Comparison of ENCODE assay signal across 13 mouse cellular contexts in genomic region chr10:117570091-117570970, GRCm38 (mm10). TPM values are rescaled to one million over a fixed set of nuclear protein-coding genes. Genes with fewer than 3 reads are reported as not detected.
A peak's percentile ranks its signal among the peaks of the same experiment; 100 is the strongest.
DNase-seq lines count a peak whose midpoint lies in the region; ATAC-seq and TF ChIP-seq lines count a peak whose summit lies in the region.
"Had no signal": no experiment of that assay in that cellular context is flagged by ENCODE, and none has a peak within 500 bp of the region (broad histone marks: within the 10 kb centered on the region; RNA-seq: fewer than 3 reads in every experiment).

No protein-coding gene starts in this region.

- H3K27me3 ChIP-seq in heart, embryonic 14.5 days (ENCODE audit: control insufficient read depth, insufficient read depth, low read length), result peaks cover 35% of the 10 kb centered on the region
- H3K27me3 ChIP-seq in stomach, embryonic 14.5 days (ENCODE audit: control insufficient read depth, insufficient read depth, low read length), result 0 out of 2 replicates have a peak, but pooled peaks cover 6% of the 10 kb centered on the region
- no peaks in the 10 kb centered on the region for H3K27me3 ChIP-seq in stomach, postnatal 0 days (ENCODE audit: control insufficient read depth, insufficient read depth, low read length)
- no peaks in the 10 kb centered on the region for H3K27me3 ChIP-seq in limb, embryonic 14.5 days (ENCODE audit: control insufficient read depth, insufficient read depth, low read length)

- H3K27ac ChIP-seq in heart, embryonic 14.5 days (replicated peaks in 1 of 2; ENCODE audit: control insufficient read depth in 1 of 2, insufficient read depth in 1 of 2, low read depth in 2 of 2, low read length in 2 of 2), result no peak overlapping the region
- H3K27ac ChIP-seq in stomach, embryonic 14.5 days (ENCODE audit: low read length), result no peak overlapping the region
- H3K27ac ChIP-seq in stomach, postnatal 0 days (replicated peaks), result no peak overlapping the region
- no peak overlapping the region for H3K27ac ChIP-seq in limb, embryonic 14.5 days (replicated peaks; ENCODE audit: low read depth, low read length)
- H3K27ac ChIP-seq: liver, embryonic 13.5 days had no signal

- no peak overlapping the region for H3K9ac ChIP-seq in heart, embryonic 14.5 days (ENCODE audit: low read length)
- no peak overlapping the region for H3K9ac ChIP-seq in stomach, embryonic 14.5 days (replicated peaks; ENCODE audit: low read depth, low read length)
- H3K9ac ChIP-seq in stomach, postnatal 0 days (ENCODE audit: low read length), result no peak overlapping the region
- H3K9ac ChIP-seq in limb, embryonic 14.5 days (ENCODE audit: low read depth, low read length, severe bottlenecking), result no peak overlapping the region
- H3K9ac ChIP-seq: liver, embryonic 13.5 days had no signal

- DNase-seq in heart, adult 9 months (ENCODE audit: low spot score in 2 of 2), result no peak
- DNase-seq in stomach, postnatal 0 days (ENCODE audit: low spot score), result no peak
- DNase-seq in limb, embryonic 14.5 days (ENCODE audit: low spot score), result no peak
- DNase-seq in thymus, postnatal 4 days, result no peak
- DNase-seq in frontal cortex, postnatal 36 days (ENCODE audit: low spot score in 2 of 2), result no peak
- DNase-seq: cerebellum, adult 9-10 months; gastrocnemius, postnatal 14 days; heart, postnatal 4 days; liver, embryonic 13.5 days; thymus, postnatal 36 days had no signal

- no peaks in the 10 kb centered on the region for H3K36me3 ChIP-seq in heart, embryonic 14.5 days (ENCODE audit: control insufficient read depth, insufficient read depth, low read length)
- H3K36me3 ChIP-seq in stomach, embryonic 14.5 days (ENCODE audit: control insufficient read depth, insufficient read depth, low read length), result no peaks in the 10 kb centered on the region
- H3K36me3 ChIP-seq in stomach, postnatal 0 days (ENCODE audit: control insufficient read depth, insufficient read depth, low read length), result no peaks in the 10 kb centered on the region
- no peaks in the 10 kb centered on the region for H3K36me3 ChIP-seq in limb, embryonic 14.5 days (ENCODE audit: control insufficient read depth, insufficient read depth, low read length)
- H3K36me3 ChIP-seq: liver, embryonic 13.5 days had no signal

- no peak for TF ChIP-seq EP300 in stomach, postnatal 0 days (optimal IDR thresholded peaks at IDR 0.05)

- no peak overlapping the region for H3K4me3 ChIP-seq in heart, embryonic 14.5 days (ENCODE audit: control insufficient read depth in 1 of 2, insufficient read depth in 1 of 2, low read depth in 1 of 2, low read length in 2 of 2)
- H3K4me3 ChIP-seq in stomach, embryonic 14.5 days (ENCODE audit: low read depth, low read length), result no peak overlapping the region
- no peak overlapping the region for H3K4me3 ChIP-seq in stomach, postnatal 0 days (ENCODE audit: low read depth, low read length)
- no peak overlapping the region for H3K4me3 ChIP-seq in limb, embryonic 14.5 days (replicated peaks; ENCODE audit: low read length)

- 0 out of 2 replicates have a peak overlapping the region, but pooled peaks have one; percentile 80 for H3K4me2 ChIP-seq in heart, embryonic 14.5 days (ENCODE audit: low read length)
- H3K4me2 ChIP-seq in stomach, embryonic 14.5 days (replicated peaks; ENCODE audit: low read depth, low read length), result peak overlapping the region; percentile 72; the same call in 1 of the 2 replicates
- H3K4me2 ChIP-seq in stomach, postnatal 0 days (replicated peaks; ENCODE audit: low read depth), result no peak overlapping the region
- H3K4me2 ChIP-seq in limb, embryonic 14.5 days (replicated peaks; ENCODE audit: low read depth, low read length, severe bottlenecking), result peak overlapping the region; percentile 58; the same call in 1 of the 2 replicates

- no peak for TF ChIP-seq CTCF in stomach, postnatal 0 days (IDR thresholded peaks at IDR 0.05; ENCODE audit: low read depth)

- WGBS in heart, embryonic 14.5 days, result 62% methylated on average over 8 of the region's 8 CpGs
- WGBS in stomach, embryonic 14.5 days, result 52% methylated on average over 8 of the region's 8 CpGs
- WGBS in stomach, postnatal 0 days, result 55% methylated on average over 8 of the region's 8 CpGs
- 48% methylated on average over 8 of the region's 8 CpGs for WGBS in limb, embryonic 14.5 days

- ATAC-seq in heart, embryonic 14.5 days (ENCODE audit: insufficient number of reproducible peaks, insufficient read depth, low FRiP score, low read depth), result no peak
- ATAC-seq in stomach, embryonic 14.5 days (ENCODE audit: insufficient number of reproducible peaks, insufficient read depth, low FRiP score, low read depth), result no peak; the same call in 1 of the 2 replicates
- ATAC-seq in stomach, postnatal 0 days (ENCODE audit: low FRiP score, low TSS enrichment), result no peak
- no peak for ATAC-seq in limb, embryonic 14.5 days (ENCODE audit: low FRiP score, low read depth)
- no peak for ATAC-seq in monocyte, adult 5-6 weeks (replicated peaks; ENCODE audit: insufficient number of reproducible peaks, low FRiP score, low TSS enrichment, poor library complexity, severe bottlenecking)

- H3K4me1 ChIP-seq in heart, embryonic 14.5 days (ENCODE audit: control insufficient read depth in 2 of 2, insufficient read depth in 2 of 2, low read length in 2 of 2), result peaks cover 3 to 12% of the 10 kb centered on the region in 2 experiments; a peak in 3 of 4 replicates
- H3K4me1 ChIP-seq in stomach, embryonic 14.5 days (ENCODE audit: control insufficient read depth, insufficient read depth, low read length), result peaks cover 7% of the 10 kb centered on the region
- 0 out of 2 replicates have a peak, but pooled peaks cover 5% of the 10 kb centered on the region for H3K4me1 ChIP-seq in stomach, postnatal 0 days (replicated peaks; ENCODE audit: control insufficient read depth, insufficient read depth)
- H3K4me1 ChIP-seq in limb, embryonic 14.5 days (ENCODE audit: control insufficient read depth, insufficient read depth, low read length), result peaks cover 8% of the 10 kb centered on the region; the same call in 1 of the 2 replicates

- TF ChIP-seq POLR2A in limb, embryonic 14.5 days (IDR thresholded peaks at IDR 0.05; ENCODE audit: borderline replicate concordance, extremely low read depth, insufficient read depth, insufficient read length), result no peak

- H3K9me3 ChIP-seq in heart, embryonic 14.5 days (ENCODE audit: control insufficient read depth, low read length), result peaks cover 3% of the 10 kb centered on the region; the same call in 1 of the 2 replicates
- no peaks in the 10 kb centered on the region; the same call in 1 of the 2 replicates for H3K9me3 ChIP-seq in stomach, embryonic 14.5 days (ENCODE audit: control insufficient read depth, low read depth, low read length)
- H3K9me3 ChIP-seq in stomach, postnatal 0 days (ENCODE audit: control insufficient read depth, low read length), result no peaks in the 10 kb centered on the region
- no peaks in the 10 kb centered on the region for H3K9me3 ChIP-seq in limb, embryonic 14.5 days (ENCODE audit: control insufficient read depth, low read length)
- H3K9me3 ChIP-seq: liver, embryonic 13.5 days had no signal

RNA-seq across cellular contexts. Expression of gene Cpm, which starts 59.0 kb away (rescaled TPM):
- polyA plus RNA-seq in heart, embryonic 14.5 days (2014; fragmentation: Nextera tagmentation; extraction: Ambion mirVana), result 0.96 and 1.00 TPM in 2 replicates
- polyA plus RNA-seq in stomach, embryonic 14.5 days (2014; fragmentation: Nextera tagmentation; extraction: Ambion mirVana), result 89.1 and 95.8 TPM in 2 replicates
- 22.9 and 26.6 TPM in 2 replicates for polyA plus RNA-seq in stomach, postnatal 0 days (2015; fragmentation: Nextera tagmentation; extraction: Ambion mirVana)
- polyA plus RNA-seq in limb, embryonic 14.5 days (2012; rRNA removed), result 24.4 and 28.2 TPM in 2 replicates
- polyA plus RNA-seq in limb, embryonic 14.5 days (2014; fragmentation: Nextera tagmentation; extraction: Ambion mirVana), result 41.6 and 44.5 TPM in 2 replicates
- total RNA-seq in monocyte, adult 5-6 weeks (2017), result 2.1 to 7.3 TPM (median 4.2 TPM) in 3 replicates

Comparison
In these comparisons a context has a peak if more than half of its experiments do, and no peak if none do; other contexts are left out.
1. RNA of gene Cpm, which starts 59.0 kb away (polyA plus RNA-seq): 89.1 to 95.8 TPM in stomach, embryonic 14.5 days, 24.4 to 44.5 TPM in limb, embryonic 14.5 days and 22.9 to 26.6 TPM in stomach, postnatal 0 days; 0.96 to 1.00 TPM in heart, embryonic 14.5 days; every median in the first group is over 10 times any median in the second.